Mouse (Mus musculus) forebrain, embryonic 14.5 days (tissue): ENCODE measurements at regions not wholly inside any gene's neighbourhood (a gene's known extent, or its start where the extent isn't known, plus 50 kb on each side); places are given as distances from the start of the nearest gene placed in this dataset.
A peak's percentile ranks its signal among the peaks of the same experiment; 100 is the strongest.
"Not testable (repeated sequence)": the region's sequence is repeated elsewhere in the genome, so short reads cannot be mapped to it uniquely, and the experiment has no call there.

Source experiments
- ATAC-seq: fragments of 200-750 bp; cut with Nextera tagmentation; 2 replicates; pipeline ENCODE4 v1.8.0; 2017; ENCODE audit warnings: mild to moderate bottlenecking, moderate library complexity
- DNase-seq: peaks from one replicate; pipeline ENCODE4 v3.0.0-alpha.2; 2015; ENCODE audit warnings: low spot score
- H3K27ac ChIP-seq: fragments of 300-500 bp; sonication (generic); 2 replicates; pipeline ENCODE4 v1.5.1; 2014; ENCODE audit warnings: low read depth, mild to moderate bottlenecking, control low read depth, low read length, moderate library complexity
- H3K27me3 ChIP-seq: fragments of 300-500 bp; sonication (generic); replicated peaks from 2 replicates; pipeline ENCODE4 v1.6.1; 2014; ENCODE audit warnings: low read length, control low read depth, mixed read lengths; ENCODE audit not compliant: control insufficient read depth, insufficient read depth
- H3K36me3 ChIP-seq: fragments of 300-500 bp; sonication (generic); 2 replicates; pipeline ENCODE4 v1.6.1; 2014; ENCODE audit warnings: low read length, control low read depth; ENCODE audit not compliant: control insufficient read depth, insufficient read depth
- H3K4me1 ChIP-seq: fragments of 300-500 bp; sonication (generic); 2 replicates; pipeline ENCODE4 v1.6.1; 2014; ENCODE audit warnings: antibody characterized with exemption, low read length, control low read depth; ENCODE audit not compliant: control insufficient read depth, insufficient read depth
- H3K4me2 ChIP-seq: fragments of 300-500 bp; sonication (generic); 2 replicates; pipeline ENCODE4 v1.6.1; 2014; ENCODE audit warnings: mild to moderate bottlenecking, control low read depth, low read length
- H3K4me3 ChIP-seq: fragments of 300-500 bp; sonication (generic); 2 replicates; pipeline ENCODE4 v1.5.1; 2014; ENCODE audit warnings: low read depth, low read length, control low read depth
- H3K9ac ChIP-seq: fragments of 300-500 bp; sonication (generic); 2 replicates; pipeline ENCODE4 v1.6.1; 2014; ENCODE audit warnings: mild to moderate bottlenecking, low read length, control low read depth, moderate library complexity
- H3K9me3 ChIP-seq: fragments of 300-500 bp; sonication (generic); replicated peaks from 2 replicates; pipeline ENCODE4 v1.6.1; 2016; ENCODE audit warnings: low read length, control low read depth, mixed read lengths; ENCODE audit not compliant: control insufficient read depth
- WGBS: fragments of 180-500 bp; shearing (Covaris S2); extraction: QIAGEN DNeasy Blood & Tissue Kit; methylation state at CpG from one replicate; pipeline ENCODE4 v1.1.7; 2014; 5-methylcytosine and 5-hydroxymethylcytosine counted together

GRCm38 (mm10) chr12:33496306-33496705 lies 66.9 kb downstream of the Twistnb start:
- ATAC-seq = no peak
- WGBS = 93% methylated on average over 9 of the region's 9 CpGs

DNA sequence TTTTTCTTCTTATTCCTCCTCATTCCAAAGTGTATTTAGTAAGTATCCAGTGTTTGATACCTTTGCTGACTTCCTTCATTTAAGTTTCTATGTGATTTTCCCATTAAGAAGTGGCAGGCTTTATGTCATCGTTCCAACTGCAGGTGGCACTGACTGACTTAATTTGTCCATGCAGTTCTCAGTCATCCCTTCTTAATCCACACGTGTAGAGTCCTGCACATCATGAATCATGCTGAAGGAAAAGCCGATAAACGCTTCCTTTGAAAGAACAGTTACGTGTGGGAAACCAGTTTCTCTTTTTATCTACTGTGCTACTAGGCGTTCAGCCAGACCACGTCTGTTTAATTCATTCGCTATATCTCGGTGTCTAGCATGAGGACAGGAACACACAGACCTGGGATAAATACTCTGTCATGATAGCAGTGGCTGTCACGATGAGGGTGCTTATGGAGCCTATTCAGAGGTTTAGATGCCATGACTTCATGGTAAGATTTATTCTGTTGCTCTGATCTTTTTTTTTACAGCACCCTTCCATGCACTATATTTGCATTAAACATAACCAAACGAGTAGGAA lies 68.0 kb downstream of the Twistnb start:
- Histone ChIP-seq H3K9me3 (no peaks in the 10 kb centered on the region), H3K27ac (no peak overlapping the region), H3K36me3 (no peaks in the 10 kb centered on the region), H3K4me2 (no peak overlapping the region), H3K4me3 (no peak overlapping the region), H3K9ac (no peak overlapping the region), H3K4me1 (no peaks in the 10 kb centered on the region), H3K27me3 (no peaks in the 10 kb centered on the region)
- WGBS = 69% methylated on average over 11 of the region's 11 CpGs
- ATAC-seq (no peak), DNase-seq (peak; percentile 22)

More at GRCm38 (mm10) chr12:33496306-33496705, 66.9 kb downstream of the Twistnb start:
- no peak overlapping the region for H3K4me3 ChIP-seq
- H3K36me3 ChIP-seq = no peaks in the 10 kb centered on the region
- H3K27me3 ChIP-seq = no peaks in the 10 kb centered on the region
- no peak overlapping the region for H3K4me2 ChIP-seq
- no peak for DNase-seq
- H3K9ac ChIP-seq = no peak overlapping the region
- H3K9me3 ChIP-seq = no peaks in the 10 kb centered on the region
- H3K4me1 ChIP-seq = no peaks in the 10 kb centered on the region
- no peak overlapping the region for H3K27ac ChIP-seq

DNA sequence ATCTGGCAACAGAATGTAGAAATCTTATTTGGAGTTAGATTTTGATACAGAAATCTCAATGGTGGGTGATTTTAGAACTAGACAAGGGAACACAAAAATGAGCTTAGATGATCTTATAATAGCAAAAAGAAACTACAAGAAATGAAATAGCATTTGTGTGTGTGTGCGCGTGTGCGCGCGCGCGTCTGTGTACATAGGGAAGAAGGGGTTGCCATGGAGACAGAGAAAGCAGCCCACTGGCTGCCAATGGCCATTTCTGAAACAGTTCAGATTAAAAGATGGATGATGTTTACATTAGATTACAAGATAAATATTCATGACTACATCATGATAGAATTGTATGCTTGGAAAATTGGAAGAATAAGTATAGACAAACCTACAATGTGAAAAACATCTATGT lies 112.1 kb downstream of the Twistnb start:
- H3K4me2 ChIP-seq = no peak overlapping the region
- H3K36me3 ChIP-seq = no peaks in the 10 kb centered on the region
- no peaks in the 10 kb centered on the region for H3K4me1 ChIP-seq
- H3K9ac ChIP-seq = no peak overlapping the region
- H3K27me3 ChIP-seq = no peaks in the 10 kb centered on the region
- peak; percentile 12 for DNase-seq
- no peak overlapping the region for H3K27ac ChIP-seq
- H3K4me3 ChIP-seq = no peak overlapping the region
- H3K9me3 ChIP-seq = no peaks in the 10 kb centered on the region
- ATAC-seq = no peak
- WGBS = 97% methylated on average over 7 of the region's 7 CpGs

DNA sequence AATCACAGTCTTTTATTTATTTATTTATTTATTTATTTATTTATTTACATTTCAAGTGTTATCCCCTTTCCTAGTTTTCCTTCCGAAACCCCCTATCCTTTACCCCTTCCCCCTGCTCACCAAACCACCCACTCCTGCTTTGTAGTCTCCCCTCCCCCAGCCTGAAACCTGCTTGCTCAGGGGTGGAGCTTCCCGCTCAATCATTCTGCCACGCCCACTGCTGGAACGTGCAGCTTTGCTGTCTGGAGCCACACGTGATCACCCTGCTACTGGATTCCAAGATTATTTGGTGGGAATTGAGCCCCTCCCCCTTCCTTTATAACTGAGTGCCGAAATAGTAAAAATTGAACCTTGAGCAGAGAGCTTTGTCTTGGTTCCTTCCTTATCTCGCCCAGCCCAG lies 122.2 kb downstream of the Twistnb start:
- DNase-seq, H3K4me1 ChIP-seq, H3K9ac ChIP-seq, H3K36me3 ChIP-seq, H3K4me2 ChIP-seq, H3K4me3 ChIP-seq, ATAC-seq, H3K27ac ChIP-seq, H3K27me3 ChIP-seq, H3K9me3 ChIP-seq: not testable (repeated sequence)
- WGBS = 40% methylated on average over 7 of the region's 7 CpGs

DNA sequence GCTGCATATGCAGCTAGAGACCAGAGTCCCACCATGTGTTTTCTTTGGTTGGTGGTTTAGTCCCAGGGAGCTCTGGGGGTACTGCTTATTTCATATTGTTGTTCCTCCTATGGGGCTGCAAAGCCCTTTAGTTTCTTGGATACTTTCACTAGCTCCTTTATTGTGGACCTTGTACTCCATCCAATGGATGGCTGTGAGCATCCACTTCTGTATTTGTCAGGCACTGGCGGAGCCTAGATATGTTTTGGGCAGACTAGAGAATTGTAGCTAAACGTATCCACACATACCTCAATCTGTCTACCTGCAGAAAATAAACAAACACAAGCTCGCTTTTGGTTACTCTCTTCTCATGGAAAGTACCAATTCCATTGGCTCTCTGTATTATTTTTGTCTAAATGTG lies 122.8 kb downstream of the Twistnb start:
- H3K27ac ChIP-seq = no peak overlapping the region
- no peak for ATAC-seq
- no peak for DNase-seq
- no peaks in the 10 kb centered on the region for H3K4me1 ChIP-seq
- H3K27me3 ChIP-seq = no peaks in the 10 kb centered on the region
- no peak overlapping the region for H3K4me3 ChIP-seq
- H3K9ac ChIP-seq = no peak overlapping the region
- H3K4me2 ChIP-seq = no peak overlapping the region
- no peaks in the 10 kb centered on the region for H3K36me3 ChIP-seq
- WGBS = 96% methylated on average over 3 of the region's 3 CpGs
- H3K9me3 ChIP-seq = no peaks in the 10 kb centered on the region

- Histone ChIP-seq H3K27ac (no peak overlapping the region), H3K4me1 (no peaks in the 10 kb centered on the region), H3K9ac (no peak overlapping the region), H3K4me3 (no peak overlapping the region), H3K4me2 (no peak overlapping the region), H3K27me3 (no peaks in the 10 kb centered on the region), H3K36me3 (no peaks in the 10 kb centered on the region), H3K9me3 (no peaks in the 10 kb centered on the region)
- 90% methylated on average over 5 of the region's 5 CpGs for WGBS
- DNase-seq = no peak
- no peak for ATAC-seq
Measured at GRCm38 (mm10) chr12:33552651-33553050, 123.2 kb downstream of the Twistnb start.

DNA sequence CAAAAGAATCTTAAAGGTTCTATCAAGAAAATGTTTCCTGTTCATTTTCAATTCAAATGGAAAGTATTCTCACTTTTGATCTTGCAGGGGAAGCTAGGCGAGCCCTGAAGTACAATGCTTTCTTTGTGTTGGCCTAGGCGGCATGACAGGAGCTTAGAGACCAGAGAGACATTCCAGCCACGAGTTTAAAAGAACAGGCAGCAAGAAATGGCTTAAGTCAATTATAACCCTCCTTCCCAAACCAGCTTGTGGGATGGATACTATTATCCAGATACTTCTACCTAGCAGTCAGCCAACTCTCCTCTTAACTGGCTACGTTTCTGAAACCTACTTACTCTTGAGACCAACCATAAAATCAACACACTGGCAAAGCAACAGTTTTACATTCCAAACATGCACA lies 124.3 kb downstream of the Twistnb start:
- no peak for ATAC-seq
- 2% methylated on average over 4 of the region's 4 CpGs for WGBS

GRCm38 (mm10) chr12:33561141-33561540 lies 131.7 kb downstream of the Twistnb start:
- Histone ChIP-seq H3K9ac (no peak overlapping the region), H3K27me3 (no peaks in the 10 kb centered on the region), H3K27ac (no peak overlapping the region), H3K4me1 (no peaks in the 10 kb centered on the region), H3K9me3 (no peaks in the 10 kb centered on the region), H3K4me3 (no peak overlapping the region), H3K36me3 (no peaks in the 10 kb centered on the region), H3K4me2 (no peak overlapping the region)
- WGBS = 72% methylated on average over 7 of the region's 7 CpGs
- DNase-seq = no peak
- no peak for ATAC-seq

More for the DNA sequence above, 124.3 kb downstream of the Twistnb start:
- Histone ChIP-seq H3K36me3 (no peaks in the 10 kb centered on the region), H3K4me2 (no peak overlapping the region), H3K27ac (no peak overlapping the region), H3K27me3 (no peaks in the 10 kb centered on the region), H3K4me3 (no peak overlapping the region), H3K9ac (no peak overlapping the region), H3K4me1 (no peaks in the 10 kb centered on the region), H3K9me3 (no peaks in the 10 kb centered on the region)
- DNase-seq = no peak

DNA sequence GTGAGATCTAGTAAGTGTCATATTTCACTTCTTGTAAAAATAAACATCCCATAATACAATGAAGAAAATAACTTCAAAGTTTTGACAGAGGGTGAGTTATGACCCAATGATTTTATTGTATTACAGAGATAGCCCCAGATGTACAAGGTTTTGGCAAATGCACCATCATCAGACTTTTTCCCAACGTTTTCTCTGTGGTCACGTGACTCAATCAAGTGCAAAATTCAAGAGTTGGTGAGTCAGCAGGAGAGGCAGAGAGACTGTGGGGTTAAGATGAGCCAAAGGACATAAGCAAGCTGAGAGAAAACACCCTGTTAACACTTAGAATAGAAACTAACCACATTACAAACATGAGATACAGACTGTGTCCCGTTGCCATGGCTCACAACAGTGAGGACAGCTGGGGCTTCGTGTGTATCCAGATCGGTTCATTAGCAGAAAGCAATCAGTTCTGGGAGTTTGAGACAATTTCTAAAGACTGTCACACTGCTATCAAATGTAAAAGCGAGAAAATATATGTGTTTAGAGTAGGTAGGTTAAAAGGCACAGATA lies 148.5 kb downstream of the Twistnb start:
- WGBS = 75% methylated on average over 6 of the region's 6 CpGs
- DNase-seq (peak; percentile 33), ATAC-seq (peak; percentile 32; the same call in 1 of the 2 replicates)
- Histone ChIP-seq H3K4me3 (no peak overlapping the region), H3K27ac (no peak overlapping the region), H3K36me3 (no peaks in the 10 kb centered on the region), H3K27me3 (no peaks in the 10 kb centered on the region), H3K4me2 (no peak overlapping the region), H3K9me3 (no peaks in the 10 kb centered on the region), H3K9ac (no peak overlapping the region), H3K4me1 (no peaks in the 10 kb centered on the region)
